Mouse (Mus musculus) megakaryocyte, embryonic 14.5 days (primary cell): ENCODE results near the gene Slc22a26.

Experiments used
- FLI1 ChIP-seq: IDR thresholded peaks from 2 replicates; pipeline ENCODE4 v1.6.1; 2012; ENCODE audit warnings: low read length, inconsistent platforms, mixed read lengths
- GATA1 ChIP-seq: IDR thresholded peaks from 3 replicates; pipeline ENCODE4 v1.6.1; 2012; ENCODE audit warnings: mixed read lengths, low read length, inconsistent platforms, borderline replicate concordance

GRCm38 (mm10) chr19:7765599-7765998 lies 36.9 kb downstream of the Slc22a26 start:
- TF ChIP-seq GATA1, result no peak
- TF ChIP-seq FLI1, result no peak
